Mouse (Mus musculus): ENCODE data around the gene Plxnb1. TPM values are rescaled to one million over a fixed set of nuclear protein-coding genes. Genes with fewer than 3 reads are reported as not detected.

Plxnb1 gene
- polyA plus RNA-seq, 1 experiment from 2014 or later, result 3.0 TPM

- peak; percentile 45 for ATAC-seq (ENCODE audit: low FRiP score, low TSS enrichment)
- peak; percentile 71 for DNase-seq (ENCODE audit: low spot score)
- WGBS, result 51% methylated on average over 12 of the region's 12 CpGs
Measured at GRCm38 (mm10) chr9:109105011-109105410, 9.8 kb downstream of the Plxnb1 start.

GRCm38 (mm10) chr9:109105648-109106047 is 10.5 kb downstream of the Plxnb1 start:
- no peak overlapping the region for H3K27ac ChIP-seq (replicated peaks)
- H3K36me3 ChIP-seq (ENCODE audit: control insufficient read depth, insufficient read depth, low read length), result peaks cover 10% of the 10 kb centered on the region

More at GRCm38 (mm10) chr9:109105011-109105410, 9.8 kb downstream of the Plxnb1 start:
- H3K4me2 ChIP-seq (replicated peaks; ENCODE audit: low read depth), result no peak overlapping the region
- H3K9me3 ChIP-seq (ENCODE audit: control insufficient read depth, low read length), result no peaks in the 10 kb centered on the region
- no peak for TF ChIP-seq EP300 (optimal IDR thresholded peaks at IDR 0.05)
- no peak for TF ChIP-seq CTCF (IDR thresholded peaks at IDR 0.05; ENCODE audit: low read depth)
- no peak overlapping the region for H3K27ac ChIP-seq (replicated peaks)
- H3K9ac ChIP-seq (ENCODE audit: low read length), result no peak overlapping the region
- H3K4me3 ChIP-seq (ENCODE audit: low read depth, low read length), result no peak overlapping the region
- H3K36me3 ChIP-seq (ENCODE audit: control insufficient read depth, insufficient read depth, low read length), result peaks cover 7% of the 10 kb centered on the region
- no peaks in the 10 kb centered on the region for H3K4me1 ChIP-seq (replicated peaks; ENCODE audit: control insufficient read depth, insufficient read depth)
- no peaks in the 10 kb centered on the region for H3K27me3 ChIP-seq (ENCODE audit: control insufficient read depth, insufficient read depth, low read length)

DNA sequence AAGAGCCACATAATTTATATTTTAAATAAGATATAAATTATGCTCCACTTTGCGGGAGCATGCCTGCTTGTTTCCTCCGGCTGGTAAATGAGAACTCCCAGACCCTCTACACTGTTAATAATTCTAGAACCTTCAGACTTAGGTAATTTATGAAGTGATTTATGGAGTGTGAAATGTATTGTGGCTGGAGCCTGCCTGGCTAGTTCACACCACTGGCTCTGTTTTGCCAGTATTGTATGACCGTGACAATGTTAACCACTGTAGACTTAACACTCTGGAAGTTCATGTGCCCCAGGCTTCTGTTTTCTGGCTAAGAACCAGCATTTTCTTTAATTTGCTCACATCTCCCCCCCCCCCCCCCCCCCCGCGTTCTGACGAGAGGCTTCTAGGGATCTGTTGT is 12.2 kb downstream of the Plxnb1 start:
- ATAC-seq (ENCODE audit: low FRiP score, low TSS enrichment), result no peak
- H3K4me1 ChIP-seq (replicated peaks; ENCODE audit: control insufficient read depth, insufficient read depth), result no peaks in the 10 kb centered on the region
- no peak overlapping the region for H3K9ac ChIP-seq (ENCODE audit: low read length)
- no peaks in the 10 kb centered on the region for H3K9me3 ChIP-seq (ENCODE audit: control insufficient read depth, low read length)
- WGBS, result 62% methylated on average over 4 of the region's 6 CpGs
- DNase-seq (ENCODE audit: low spot score), result no peak
- TF ChIP-seq CTCF (IDR thresholded peaks at IDR 0.05; ENCODE audit: low read depth) (no peak), EP300 (optimal IDR thresholded peaks at IDR 0.05) (no peak)
- H3K36me3 ChIP-seq (ENCODE audit: control insufficient read depth, insufficient read depth, low read length), result peaks cover 14% of the 10 kb centered on the region
- no peak overlapping the region for H3K4me3 ChIP-seq (ENCODE audit: low read depth, low read length)
- H3K4me2 ChIP-seq (replicated peaks; ENCODE audit: low read depth), result no peak overlapping the region
- H3K27me3 ChIP-seq (ENCODE audit: control insufficient read depth, insufficient read depth, low read length), result no peaks in the 10 kb centered on the region
- H3K27ac ChIP-seq (replicated peaks), result no peak overlapping the region

More at GRCm38 (mm10) chr9:109105648-109106047, 10.5 kb downstream of the Plxnb1 start:
- ATAC-seq (ENCODE audit: low FRiP score, low TSS enrichment), result no peak; the same call in none of the 2 replicates
- no peaks in the 10 kb centered on the region for H3K27me3 ChIP-seq (ENCODE audit: control insufficient read depth, insufficient read depth, low read length)
- H3K9me3 ChIP-seq (ENCODE audit: control insufficient read depth, low read length), result no peaks in the 10 kb centered on the region
- H3K9ac ChIP-seq (ENCODE audit: low read length), result no peak overlapping the region
- peak; percentile 61 for DNase-seq (ENCODE audit: low spot score)
- no peaks in the 10 kb centered on the region for H3K4me1 ChIP-seq (replicated peaks; ENCODE audit: control insufficient read depth, insufficient read depth)
- WGBS, result 75% methylated on average over 12 of the region's 12 CpGs
- TF ChIP-seq CTCF (IDR thresholded peaks at IDR 0.05; ENCODE audit: low read depth), result no peak
- no peak overlapping the region for H3K4me3 ChIP-seq (ENCODE audit: low read depth, low read length)
- H3K4me2 ChIP-seq (replicated peaks; ENCODE audit: low read depth), result no peak overlapping the region

GRCm38 (mm10) chr9:109110240-109110639 is 15.1 kb downstream of the Plxnb1 start:
- TF ChIP-seq CTCF (IDR thresholded peaks at IDR 0.05; ENCODE audit: low read depth), result no peak
- no peak for TF ChIP-seq EP300 (optimal IDR thresholded peaks at IDR 0.05)
- Histone ChIP-seq H3K4me1 (replicated peaks; ENCODE audit: control insufficient read depth, insufficient read depth) (no peaks in the 10 kb centered on the region), H3K27me3 (ENCODE audit: control insufficient read depth, insufficient read depth, low read length) (no peaks in the 10 kb centered on the region), H3K9me3 (ENCODE audit: control insufficient read depth, low read length) (no peaks in the 10 kb centered on the region), H3K27ac (replicated peaks) (no peak overlapping the region), H3K4me3 (ENCODE audit: low read depth, low read length) (no peak overlapping the region), H3K9ac (ENCODE audit: low read length) (no peak overlapping the region), H3K36me3 (ENCODE audit: control insufficient read depth, insufficient read depth, low read length) (peaks cover 24% of the 10 kb centered on the region), H3K4me2 (replicated peaks; ENCODE audit: low read depth) (no peak overlapping the region)
- 92% methylated on average over 11 of the region's 11 CpGs for WGBS
- ATAC-seq (ENCODE audit: low FRiP score, low TSS enrichment) (no peak), DNase-seq (ENCODE audit: low spot score) (no peak)

- no peak overlapping the region for H3K4me3 ChIP-seq (ENCODE audit: low read depth, low read length)
- H3K9ac ChIP-seq (ENCODE audit: low read length), result no peak overlapping the region
- H3K4me1 ChIP-seq (replicated peaks; ENCODE audit: control insufficient read depth, insufficient read depth), result no peaks in the 10 kb centered on the region
- no peaks in the 10 kb centered on the region for H3K9me3 ChIP-seq (ENCODE audit: control insufficient read depth, low read length)
- WGBS, result 91% methylated on average over 4 of the region's 4 CpGs
- no peak for DNase-seq (ENCODE audit: low spot score)
- H3K27me3 ChIP-seq (ENCODE audit: control insufficient read depth, insufficient read depth, low read length), result no peaks in the 10 kb centered on the region
- H3K36me3 ChIP-seq (ENCODE audit: control insufficient read depth, insufficient read depth, low read length), result peaks cover 24% of the 10 kb centered on the region
- no peak overlapping the region for H3K27ac ChIP-seq (replicated peaks)
- no peak for ATAC-seq (ENCODE audit: low FRiP score, low TSS enrichment)
- no peak for TF ChIP-seq CTCF (IDR thresholded peaks at IDR 0.05; ENCODE audit: low read depth)
- no peak for TF ChIP-seq EP300 (optimal IDR thresholded peaks at IDR 0.05)
- no peak overlapping the region for H3K4me2 ChIP-seq (replicated peaks; ENCODE audit: low read depth)
Measured at GRCm38 (mm10) chr9:109111101-109111500, 15.9 kb downstream of the Plxnb1 start.

GRCm38 (mm10) chr9:109111591-109111990 is 16.4 kb downstream of the Plxnb1 start:
- Histone ChIP-seq H3K4me1 (replicated peaks; ENCODE audit: control insufficient read depth, insufficient read depth) (no peaks in the 10 kb centered on the region), H3K27me3 (ENCODE audit: control insufficient read depth, insufficient read depth, low read length) (no peaks in the 10 kb centered on the region), H3K4me2 (replicated peaks; ENCODE audit: low read depth) (no peak overlapping the region), H3K9me3 (ENCODE audit: control insufficient read depth, low read length) (no peaks in the 10 kb centered on the region), H3K9ac (ENCODE audit: low read length) (no peak overlapping the region), H3K4me3 (ENCODE audit: low read depth, low read length) (no peak overlapping the region), H3K36me3 (ENCODE audit: control insufficient read depth, insufficient read depth, low read length) (peaks cover 28% of the 10 kb centered on the region), H3K27ac (replicated peaks) (no peak overlapping the region)
- no peak for DNase-seq (ENCODE audit: low spot score)
- WGBS, result 94% methylated on average over 9 of the region's 9 CpGs
- no peak for TF ChIP-seq CTCF (IDR thresholded peaks at IDR 0.05; ENCODE audit: low read depth)
- TF ChIP-seq EP300 (optimal IDR thresholded peaks at IDR 0.05), result no peak
- no peak for ATAC-seq (ENCODE audit: low FRiP score, low TSS enrichment)
